Mouse (Mus musculus) spleen, postnatal 14 days (tissue): Measurements from ENCODE around the gene Ppp4r1.

Experiments
- DNase-seq, 2 experiments: peaks; one replicate each; pipeline ENCODE4 v3.0.0; 2021 to 2022; ENCODE audit warnings: low spot score in 2 of 2

Ppp4r1 gene

GRCm38 (mm10) chr17:65854006-65854405 lies 71.6 kb downstream of the Ppp4r1 start:
- DNase-seq: no peak

DNA sequence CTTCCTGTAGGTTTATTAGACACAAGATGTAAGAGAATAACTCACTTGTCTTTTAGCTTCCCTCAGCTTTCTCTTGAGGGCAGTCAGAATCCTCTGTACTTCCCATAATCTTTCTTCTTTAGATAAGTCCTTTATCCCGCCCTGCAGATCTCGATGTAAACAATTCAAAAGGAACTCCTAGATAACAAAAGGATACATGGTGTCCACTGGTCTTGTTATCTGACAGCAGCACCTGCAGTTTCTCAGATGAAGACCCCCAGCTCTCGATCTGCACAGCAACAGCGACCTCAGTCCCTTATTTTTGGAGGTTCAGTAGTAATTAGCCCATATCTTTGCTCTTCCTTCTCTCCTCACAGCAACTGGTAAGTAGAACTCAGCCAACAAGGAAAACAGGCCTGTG lies 75.2 kb downstream of the Ppp4r1 start:
- no peak for DNase-seq

GRCm38 (mm10) chr17:65862579-65862978 lies 80.2 kb downstream of the Ppp4r1 start:
- DNase-seq: peak in 1 of 2 experiments; percentile 22

DNA sequence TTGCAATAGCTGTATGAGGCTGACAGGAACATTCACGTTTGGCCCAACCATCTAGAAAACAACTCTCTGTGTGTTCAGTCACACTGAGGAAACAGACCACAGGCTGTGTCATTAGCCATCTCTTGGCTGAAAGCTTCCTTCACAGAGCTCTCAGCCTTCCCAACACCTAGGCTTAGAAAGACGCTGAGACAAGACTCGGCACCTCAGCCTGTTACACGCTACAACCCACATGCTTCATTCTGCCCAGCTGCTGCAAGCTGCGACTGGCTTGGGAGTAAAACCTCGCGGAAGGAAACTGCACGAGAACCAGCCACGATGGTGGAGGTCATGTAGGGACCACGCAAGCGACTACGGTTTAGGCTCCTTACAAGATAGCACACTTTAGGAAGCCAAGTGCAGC lies 81.5 kb downstream of the Ppp4r1 start:
- no peak for DNase-seq

DNA sequence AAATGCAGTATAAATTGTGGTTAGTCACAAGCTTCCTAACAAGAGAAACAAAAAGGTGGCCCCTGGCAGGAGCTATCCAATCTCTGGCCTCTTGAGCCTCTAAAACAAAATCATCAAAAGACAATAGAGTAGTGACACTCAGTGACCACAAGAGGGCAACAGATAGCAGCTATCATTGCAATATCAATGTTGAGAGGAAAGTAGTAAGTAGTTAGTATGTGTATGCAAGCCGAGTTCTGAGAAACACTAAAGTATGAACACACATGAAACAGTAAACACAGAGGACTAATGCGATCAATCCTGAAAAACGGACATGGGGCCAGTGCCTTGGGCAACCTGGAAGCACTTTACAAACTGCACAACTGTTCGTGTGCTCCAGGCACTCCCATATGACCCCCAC lies 82.4 kb downstream of the Ppp4r1 start:
- no peak for DNase-seq

DNA sequence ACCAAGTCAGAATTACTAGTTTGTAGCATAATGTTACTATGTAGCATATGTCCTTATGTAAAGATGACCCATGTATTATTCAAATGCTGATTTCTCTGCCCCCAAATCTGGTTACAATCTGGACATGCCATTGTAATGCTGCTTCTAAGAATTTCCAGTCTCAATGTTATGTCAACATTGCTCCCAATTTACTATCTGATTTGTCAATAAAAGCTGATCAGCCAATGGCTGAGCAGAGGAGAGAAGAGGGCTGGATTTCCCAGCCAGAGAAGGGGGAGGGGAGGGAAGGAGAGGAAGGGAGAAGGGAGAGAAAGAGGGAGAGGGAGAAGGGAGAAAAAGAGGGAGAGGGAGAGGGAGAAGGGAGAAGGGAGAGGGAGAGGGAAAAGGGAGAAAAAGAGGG lies 82.9 kb downstream of the Ppp4r1 start:
- no peak for DNase-seq

DNA sequence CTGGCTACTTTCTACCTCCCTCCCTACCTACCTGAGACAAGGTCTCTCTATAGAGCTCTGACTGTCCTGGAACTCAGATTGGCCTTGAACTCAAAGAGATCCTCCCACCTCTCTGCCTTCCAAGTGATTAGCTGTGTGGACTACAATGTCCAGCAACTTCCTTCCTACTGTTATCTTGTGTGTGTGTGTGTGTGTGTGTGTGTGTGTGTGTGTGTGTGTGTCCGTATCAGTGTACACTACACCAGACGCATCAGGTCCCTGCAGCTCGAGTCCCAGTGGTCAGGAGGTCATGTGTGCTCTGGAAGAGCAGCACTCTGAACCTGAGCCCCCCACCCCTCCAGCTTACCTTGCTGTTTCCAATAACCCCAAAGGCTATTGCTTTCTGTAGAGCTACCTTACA lies 83.8 kb downstream of the Ppp4r1 start:
- no peak for DNase-seq

DNA sequence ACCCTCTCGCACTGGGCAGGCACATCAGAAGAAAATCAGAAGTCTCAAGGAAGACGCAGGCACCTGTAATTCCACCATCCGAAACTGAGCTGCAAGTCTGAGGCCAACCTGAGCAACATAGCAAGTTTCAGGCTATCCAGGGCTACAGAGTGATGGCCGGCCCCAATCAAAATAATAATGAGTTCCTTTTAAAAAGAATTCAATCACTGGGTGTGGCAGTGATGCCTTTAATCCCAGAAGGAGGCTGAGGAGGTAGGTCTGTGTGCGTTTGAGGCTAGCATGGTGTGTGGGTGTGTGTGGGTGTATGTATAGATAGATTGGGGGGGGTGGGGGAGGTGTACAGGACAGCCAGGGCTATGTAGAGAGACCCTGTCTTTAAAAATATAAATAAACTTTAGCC lies 85.6 kb downstream of the Ppp4r1 start:
- no peak for DNase-seq

DNA sequence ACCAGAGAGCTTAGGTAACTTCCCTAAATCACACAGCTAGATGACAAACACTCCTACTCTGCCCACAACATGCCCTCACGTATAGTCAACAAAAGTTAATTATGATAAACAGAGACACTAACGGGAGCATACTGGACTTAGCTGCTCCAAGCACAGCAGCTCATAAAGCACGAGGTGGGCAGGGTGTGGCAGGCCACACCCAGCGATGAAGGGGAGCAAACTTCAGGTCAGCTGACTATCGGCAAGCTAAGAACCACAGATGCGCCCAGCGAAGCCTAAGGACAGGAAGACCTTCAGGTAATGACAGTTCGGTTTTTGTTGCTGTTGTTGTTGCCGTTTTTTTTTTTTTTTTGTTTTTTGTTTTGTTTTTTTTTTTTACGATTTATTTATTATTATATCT lies 87.3 kb downstream of the Ppp4r1 start:
- DNase-seq: no peak

DNA sequence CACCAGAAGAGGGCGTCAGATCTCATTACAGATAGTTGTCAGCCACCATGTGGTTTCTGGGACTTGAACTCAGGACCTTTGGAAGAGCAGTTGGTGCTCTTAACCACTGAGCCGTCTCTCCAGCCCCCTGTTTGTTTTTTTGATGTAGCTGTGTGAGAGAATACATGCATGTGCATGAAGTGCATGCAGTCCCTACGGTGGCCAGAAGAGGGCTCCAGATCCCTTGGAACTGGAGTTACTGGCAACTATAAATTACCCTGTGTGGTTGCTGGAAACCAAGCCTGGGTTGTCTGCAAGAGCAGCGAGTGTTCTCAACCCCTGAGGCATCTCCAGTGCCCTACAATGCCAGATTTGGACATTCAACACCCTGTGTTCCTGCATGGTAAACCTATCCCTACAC lies 87.8 kb downstream of the Ppp4r1 start:
- peak; percentile 67 to 85 for DNase-seq

DNA sequence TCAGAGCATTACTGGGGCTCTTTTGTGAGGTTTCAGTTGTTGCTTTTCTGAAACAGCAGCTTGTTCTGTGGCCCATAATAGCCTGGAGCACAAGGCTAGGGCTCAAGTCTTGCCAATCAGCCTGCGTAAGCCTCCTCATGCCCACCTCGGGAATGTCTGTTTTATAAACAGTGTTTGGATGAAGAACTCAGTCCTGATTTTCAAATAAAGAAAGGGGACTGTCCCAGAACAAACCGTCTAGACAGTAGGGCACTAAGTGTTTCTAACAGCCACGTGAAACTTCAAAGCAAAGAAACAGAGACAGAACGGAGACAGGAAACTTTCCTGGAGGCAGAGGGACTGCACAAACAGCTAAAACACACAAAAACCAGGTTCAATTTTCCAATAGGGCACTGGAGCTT lies 89.3 kb downstream of the Ppp4r1 start:
- DNase-seq: no peak

DNA sequence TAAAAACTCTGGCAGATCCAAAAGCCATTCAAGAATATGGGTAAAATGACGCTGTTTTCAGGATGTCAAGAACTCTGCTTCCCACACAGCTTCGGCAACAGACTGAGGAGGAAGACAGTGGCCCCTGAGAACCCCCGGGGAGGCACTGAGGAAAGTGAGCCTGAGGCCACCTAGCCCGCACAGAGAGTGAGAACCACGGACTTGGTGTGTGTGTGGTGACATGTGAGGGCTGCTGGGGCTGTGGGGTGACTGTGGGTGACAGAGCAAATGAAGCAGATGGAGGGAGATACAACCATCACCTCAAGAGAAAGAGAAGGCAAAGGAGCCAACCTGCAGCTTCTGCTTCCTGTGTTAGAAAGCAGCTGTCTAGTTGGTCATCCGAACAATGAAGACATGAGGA lies 89.7 kb downstream of the Ppp4r1 start:
- no peak for DNase-seq

GRCm38 (mm10) chr17:65872652-65873051 lies 90.3 kb downstream of the Ppp4r1 start:
- DNase-seq: peak; percentile 42 to 58

DNA sequence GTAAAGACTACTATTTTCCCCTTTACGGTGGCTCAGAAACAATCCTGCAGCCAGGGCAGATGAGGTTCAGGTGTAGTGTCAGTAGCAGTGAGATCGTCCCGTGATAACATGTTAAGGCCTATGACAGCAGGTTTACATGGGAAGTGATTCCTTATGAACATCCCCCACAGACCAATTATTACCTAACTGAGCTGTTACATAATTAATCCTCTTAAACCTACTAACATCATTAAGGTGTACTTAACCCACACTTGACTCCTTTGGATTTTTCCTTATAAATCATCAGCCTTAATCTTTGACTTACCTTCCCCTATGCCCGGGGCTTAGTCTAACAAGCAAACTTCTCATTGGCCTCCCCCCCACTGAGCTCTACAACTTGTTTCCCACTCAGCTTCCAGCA lies 90.8 kb downstream of the Ppp4r1 start:
- DNase-seq: no peak

DNA sequence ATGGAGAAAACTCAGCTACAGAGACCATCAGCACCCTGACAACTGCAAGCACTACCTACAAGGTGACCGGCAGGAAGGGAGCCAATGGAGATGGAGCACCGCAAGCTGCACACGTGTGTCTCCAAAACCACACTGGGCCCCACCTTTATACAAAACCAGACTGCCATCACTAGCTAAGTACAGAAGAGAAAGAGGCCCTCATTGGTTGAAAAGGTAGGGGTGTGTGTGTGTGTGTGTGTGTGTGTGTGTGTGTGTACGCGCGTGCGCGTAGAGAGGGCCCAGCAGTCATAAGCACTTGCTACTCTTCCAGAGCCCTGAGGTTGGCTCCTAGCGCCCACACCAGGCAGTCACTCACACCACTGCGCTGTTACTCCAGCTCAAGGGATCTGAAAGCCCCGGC lies 91.5 kb downstream of the Ppp4r1 start:
- DNase-seq: no peak

- no peak for DNase-seq
These were observed 94.7 kb downstream of the Ppp4r1 start for GRCm38 (mm10) chr17:65877026-65877425.

DNA sequence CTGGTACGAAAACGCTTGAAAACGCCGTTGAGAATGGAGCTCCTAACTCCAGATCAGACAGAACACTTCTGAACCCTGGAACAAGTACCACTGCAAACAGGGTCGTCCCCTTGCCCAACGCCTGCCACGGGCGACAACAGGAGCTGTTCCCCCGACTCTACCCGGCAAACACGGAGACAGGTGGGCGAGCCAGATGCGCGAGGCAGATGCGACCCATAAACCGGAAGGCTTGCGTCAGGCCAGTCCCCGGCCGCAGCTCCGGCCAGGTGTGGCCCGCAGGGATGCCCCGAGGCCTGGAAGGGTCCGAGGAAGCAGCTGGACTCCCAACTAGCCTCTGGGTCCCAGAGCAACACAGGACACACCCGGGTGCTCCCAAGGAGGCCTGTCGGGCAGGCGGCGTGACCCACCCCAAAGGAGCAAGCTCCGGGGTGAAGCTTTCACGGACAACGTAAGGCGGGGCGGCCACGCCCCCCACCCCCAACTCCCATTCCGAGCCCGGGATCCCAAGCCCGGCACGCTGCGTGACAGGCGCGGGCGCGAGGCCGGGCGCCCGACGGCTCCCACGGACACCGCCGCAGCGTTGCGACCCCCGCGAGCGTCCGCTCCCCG lies 101.8 kb downstream of the Ppp4r1 start:
- peak; percentile 23 to 43 for DNase-seq

- DNase-seq: peak; percentile 97 to 98
These were observed 102.5 kb downstream of the Ppp4r1 start for GRCm38 (mm10) chr17:65884691-65885397.

GRCm38 (mm10) chr17:65885398-65885696 lies 103.0 kb downstream of the Ppp4r1 start:
- no peak for DNase-seq

DNA sequence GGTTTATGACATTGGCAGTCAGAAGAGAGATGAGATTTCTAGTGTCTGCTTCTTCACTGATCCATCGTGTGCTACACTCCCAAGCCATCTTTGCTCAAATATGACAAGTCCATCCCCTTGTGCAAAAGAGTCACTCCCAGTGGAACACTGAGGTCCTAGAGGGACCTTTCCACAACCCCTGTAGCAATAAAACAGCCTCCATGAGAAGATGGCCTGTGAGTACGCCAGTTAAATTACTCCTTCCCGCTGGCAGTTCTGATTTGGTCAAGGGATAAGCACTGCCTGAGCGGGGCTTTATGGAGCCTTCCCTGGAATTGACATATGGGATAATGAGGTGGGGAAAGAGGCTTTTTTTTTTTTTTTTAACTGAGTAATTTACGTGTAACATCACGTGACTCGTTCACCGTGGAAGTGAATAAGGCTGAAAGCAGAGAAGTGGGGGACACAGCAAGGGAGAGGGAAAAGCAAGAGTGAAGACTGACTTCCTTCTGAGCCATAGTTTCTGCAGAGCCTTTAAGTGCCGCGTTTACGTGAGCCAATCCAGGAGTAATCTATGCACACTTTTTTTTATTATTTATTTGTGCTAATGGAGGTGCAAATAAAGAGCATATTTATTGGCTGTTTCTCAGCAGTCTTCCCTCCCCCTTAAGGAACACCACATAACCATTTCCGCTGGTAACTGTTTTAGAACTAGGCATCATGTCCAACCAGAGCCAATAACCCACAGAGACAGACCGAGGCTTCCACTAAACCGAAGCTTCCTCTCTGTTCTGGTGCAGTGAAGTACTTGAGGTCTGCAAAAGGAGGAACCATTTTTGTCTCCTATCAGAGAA lies 103.5 kb downstream of the Ppp4r1 start, which contains the start of gene Ralbp1:
Ralbp1 (minus strand) TSS at position 102 of the 833 bp plus-strand sequence.
- DNase-seq: no peak

GRCm38 (mm10) chr17:65886571-65886970 lies 104.2 kb downstream of the Ppp4r1 start:
- no peak for DNase-seq

DNA sequence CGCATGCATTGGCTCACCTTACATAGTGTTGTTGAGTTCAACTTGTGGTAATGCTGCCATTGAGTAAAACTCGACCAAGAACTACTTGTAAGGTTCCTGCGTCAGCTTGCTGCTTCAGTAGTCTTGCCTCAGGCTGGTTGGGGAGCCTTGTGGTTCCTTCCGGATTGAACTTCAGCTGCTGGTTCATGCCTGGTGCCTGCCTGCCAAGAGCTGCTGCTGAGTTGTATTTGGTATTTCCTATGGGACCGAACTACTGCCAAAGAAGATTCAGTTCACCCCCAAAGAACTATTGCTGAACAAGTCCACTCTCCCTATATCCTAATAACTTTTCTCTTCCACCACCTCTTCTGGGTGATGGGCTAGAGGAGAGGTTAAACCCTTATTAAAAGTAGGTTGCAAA lies 107.1 kb downstream of the Ppp4r1 start:
- DNase-seq: no peak
